In genomic region chr12:35287570-35287969, GRCm38 (mm10) we compare ENCODE assay signal across 18 mouse cellular contexts.
DNase-seq lines count a peak whose midpoint lies in the region; ATAC-seq lines count a peak whose summit lies in the region.
"Had no signal": no experiment of that assay in that cellular context is flagged by ENCODE, and none has a peak within 500 bp of the region (broad histone marks: within the 10 kb centered on the region; RNA-seq: fewer than 3 reads in every experiment).

No protein-coding gene starts in this region.

- peaks cover 8% of the 10 kb centered on the region for H3K4me1 ChIP-seq in lung, embryonic 16.5 days (replicated peaks; ENCODE audit: control insufficient read depth, insufficient read depth, low read length)
- H3K4me1 ChIP-seq: forebrain, embryonic 10.5 days; forebrain, embryonic 13.5 days; hindbrain, embryonic 12.5 days; hindbrain, embryonic 15.5 days had no signal

- H3K36me3 ChIP-seq in lung, embryonic 16.5 days (ENCODE audit: control insufficient read depth, insufficient read depth, low read length): no peaks in the 10 kb centered on the region
- H3K36me3 ChIP-seq: embryonic facial prominence, embryonic 10.5 days; embryonic facial prominence, embryonic 13.5 days; forebrain, embryonic 10.5 days; hindbrain, embryonic 12.5 days; hindbrain, embryonic 15.5 days had no signal

- no peak overlapping the region for H3K9ac ChIP-seq in lung, embryonic 16.5 days (ENCODE audit: low read length)
- H3K9ac ChIP-seq: embryonic facial prominence, embryonic 13.5 days; forebrain, embryonic 13.5 days; hindbrain, embryonic 12.5 days; hindbrain, embryonic 15.5 days had no signal

- no peak for ATAC-seq in lung, embryonic 16.5 days (ENCODE audit: low read depth)
- ATAC-seq in common myeloid progenitor, adult 5-6 weeks (replicated peaks; ENCODE audit: low read depth, poor library complexity, severe bottlenecking): 0 out of 2 replicates have a peak, but pooled peaks have one; percentile 24
- ATAC-seq in granulocyte monocyte progenitor cell, adult 5-6 weeks (replicated peaks; ENCODE audit: poor library complexity, severe bottlenecking): peak; percentile 76
- ATAC-seq in CD4-positive, CD25-positive, alpha-beta regulatory T cell, adult 4 months: no peak
- ATAC-seq: forebrain, embryonic 13.5 days; forebrain, embryonic 16.5 days had no signal

- WGBS in lung, embryonic 16.5 days: 83% methylated on average over 3 of the region's 3 CpGs

- H3K27ac ChIP-seq in lung, embryonic 16.5 days (ENCODE audit: low read length): peak overlapping the region; percentile 1; the same call in 1 of the 2 replicates
- H3K27ac ChIP-seq: embryonic facial prominence, embryonic 10.5 days; embryonic facial prominence, embryonic 13.5 days; forebrain, embryonic 10.5 days; forebrain, embryonic 13.5 days; hindbrain, embryonic 12.5 days; hindbrain, embryonic 15.5 days had no signal

- H3K27me3 ChIP-seq in lung, embryonic 16.5 days (ENCODE audit: control insufficient read depth, insufficient read depth, low read depth, low read length): no peaks in the 10 kb centered on the region
- H3K27me3 ChIP-seq: embryonic facial prominence, embryonic 13.5 days; forebrain, embryonic 13.5 days; hindbrain, embryonic 12.5 days; hindbrain, embryonic 15.5 days had no signal

- H3K4me3 ChIP-seq in lung, embryonic 16.5 days (ENCODE audit: low read length): no peak overlapping the region
- H3K4me3 ChIP-seq: embryonic facial prominence, embryonic 10.5 days; embryonic facial prominence, embryonic 13.5 days; forebrain, embryonic 10.5 days; forebrain, embryonic 13.5 days; hindbrain, embryonic 12.5 days; hindbrain, embryonic 15.5 days had no signal

- no peak overlapping the region for H3K4me2 ChIP-seq in lung, embryonic 16.5 days (ENCODE audit: low read depth, low read length)
- H3K4me2 ChIP-seq: embryonic facial prominence, embryonic 13.5 days; forebrain, embryonic 13.5 days; heart, embryonic 11.5 days; hindbrain, embryonic 12.5 days; hindbrain, embryonic 15.5 days had no signal

- no peaks in the 10 kb centered on the region for H3K9me3 ChIP-seq in lung, embryonic 16.5 days (ENCODE audit: control insufficient read depth, low read length)
- H3K9me3 ChIP-seq: embryonic facial prominence, embryonic 10.5 days; embryonic facial prominence, embryonic 13.5 days; forebrain, embryonic 10.5 days; forebrain, embryonic 13.5 days; hindbrain, embryonic 12.5 days; hindbrain, embryonic 15.5 days had no signal

- no peak for DNase-seq in lung, postnatal 4 days
- no peak for DNase-seq in thymus, adult 18-20 months
- DNase-seq: cerebellum, adult 11 months; cerebellum, adult 9-11 months; embryo, embryonic 11 days; gastrocnemius, postnatal 36 days had no signal

Comparison
In these comparisons a context has a peak if more than half of its experiments do, and no peak if none do; other contexts are left out.
1. ATAC-seq: peak in common myeloid progenitor, adult 5-6 weeks (single experiment) and granulocyte monocyte progenitor cell, adult 5-6 weeks (single experiment); none in lung, embryonic 16.5 days (single experiment) and CD4-positive, CD25-positive, alpha-beta regulatory T cell, adult 4 months (single experiment).